In the genomic region with DNA sequence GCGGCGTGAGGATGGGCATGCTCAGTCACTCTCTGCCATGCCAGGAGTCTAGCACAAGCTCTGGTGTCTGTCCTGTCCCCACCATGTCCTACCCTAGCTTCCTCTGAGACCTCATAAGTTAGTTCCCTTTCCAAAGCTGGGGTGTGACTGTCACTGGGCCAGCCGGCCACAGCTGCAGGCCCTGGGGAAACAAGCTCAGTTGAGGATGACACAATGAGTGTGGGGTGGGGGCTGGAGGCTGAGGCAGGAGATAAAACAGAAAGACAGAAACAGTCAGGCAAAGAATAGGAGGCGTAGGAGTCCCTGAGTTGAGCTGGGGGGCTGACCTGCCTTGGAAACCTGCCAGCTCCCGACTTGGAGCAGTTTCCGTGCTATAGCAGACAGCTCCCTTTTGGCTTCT, we compare ENCODE assay signal across 8 mouse cellular contexts.
DNase-seq lines count a peak whose midpoint lies in the region; ATAC-seq and TF ChIP-seq lines count a peak whose summit lies in the region.

No protein-coding gene starts in this region.

- no peaks in the 10 kb centered on the region for H3K36me3 ChIP-seq in liver, embryonic 16.5 days (ENCODE audit: control insufficient read depth, insufficient read depth)

- no peak overlapping the region for H3K9ac ChIP-seq in liver, embryonic 16.5 days (ENCODE audit: low read depth, low read length)

- peak in 1 of 2 experiments; percentile 9 for DNase-seq in cerebellum, adult 2 months
- no peak for DNase-seq in cerebellum, adult 8-10 months
- peak; percentile 1 to 7 for DNase-seq in B cell, adult 2 months
- DNase-seq in heart, adult 18-20 months: peak; percentile 32 to 64
- peak; percentile 71 for DNase-seq in testis, postnatal 10 days (ENCODE audit: low spot score)
- no peak for DNase-seq in embryo, embryonic 10 days (ENCODE audit: low spot score)
- DNase-seq in urinary bladder, postnatal 4 days (ENCODE audit: low spot score in 2 of 2): no peak

- no peaks in the 10 kb centered on the region for H3K4me1 ChIP-seq in cerebellum, adult 2 months (ENCODE audit: control insufficient read depth, insufficient read depth, low read length)
- no peaks in the 10 kb centered on the region for H3K4me1 ChIP-seq in liver, embryonic 16.5 days (ENCODE audit: control insufficient read depth, low read depth, low read length)

- no peak for TF ChIP-seq CTCF in cerebellum, adult 2 months (IDR thresholded peaks at IDR 0.05; ENCODE audit: borderline replicate concordance, insufficient read depth, low read depth, low read length)

- H3K27ac ChIP-seq in cerebellum, adult 2 months (ENCODE audit: insufficient read depth, low read length): peak overlapping the region; percentile 53
- H3K27ac ChIP-seq in liver, embryonic 16.5 days (ENCODE audit: low read length): no peak overlapping the region

- H3K4me3 ChIP-seq in cerebellum, adult 2 months (replicated peaks; ENCODE audit: insufficient read depth, low read depth, low read length): no peak overlapping the region
- no peak overlapping the region for H3K4me3 ChIP-seq in liver, embryonic 16.5 days (ENCODE audit: low read depth, low read length)

- no peak for TF ChIP-seq POLR2A in cerebellum, adult 2 months (IDR thresholded peaks at IDR 0.05; ENCODE audit: borderline replicate concordance, insufficient read depth, low read length)

- H3K27me3 ChIP-seq in cerebellum, adult 2 months (ENCODE audit: control insufficient read depth, insufficient read depth, low read length): no peaks in the 10 kb centered on the region
- H3K27me3 ChIP-seq in liver, embryonic 16.5 days (ENCODE audit: control insufficient read depth, insufficient read depth, low read depth, low read length): no peaks in the 10 kb centered on the region

- H3K9me3 ChIP-seq in liver, embryonic 16.5 days (replicated peaks; ENCODE audit: control insufficient read depth, low read length): no peaks in the 10 kb centered on the region

- 44% methylated on average over 6 of the region's 6 CpGs for WGBS in cerebellum, adult 2 months
- WGBS in liver, embryonic 16.5 days (ENCODE audit: insufficient replicate concordance): 46% methylated on average over 6 of the region's 6 CpGs

- 0 out of 2 replicates have a peak, but pooled peaks have one; percentile 45 for ATAC-seq in liver, embryonic 16.5 days (ENCODE audit: low read depth)

- H3K4me2 ChIP-seq in liver, embryonic 16.5 days (ENCODE audit: low read depth, low read length): no peak overlapping the region

Comparison
In these comparisons a context has a peak if more than half of its experiments do, and no peak if none do; other contexts are left out.
1. DNase-seq: peak in B cell, adult 2 months (2 of 2), heart, adult 18-20 months (2 of 2) and testis, postnatal 10 days (single experiment); none in cerebellum, adult 8-10 months (single experiment), embryo, embryonic 10 days (single experiment) and urinary bladder, postnatal 4 days (0 of 2).